Mouse (Mus musculus): ENCODE results near the gene Unc45b.
"Not testable (repeated sequence)": the region's sequence is repeated elsewhere in the genome, so short reads cannot be mapped to it uniquely, and the experiment has no call there.

The Unc45b gene

DNA sequence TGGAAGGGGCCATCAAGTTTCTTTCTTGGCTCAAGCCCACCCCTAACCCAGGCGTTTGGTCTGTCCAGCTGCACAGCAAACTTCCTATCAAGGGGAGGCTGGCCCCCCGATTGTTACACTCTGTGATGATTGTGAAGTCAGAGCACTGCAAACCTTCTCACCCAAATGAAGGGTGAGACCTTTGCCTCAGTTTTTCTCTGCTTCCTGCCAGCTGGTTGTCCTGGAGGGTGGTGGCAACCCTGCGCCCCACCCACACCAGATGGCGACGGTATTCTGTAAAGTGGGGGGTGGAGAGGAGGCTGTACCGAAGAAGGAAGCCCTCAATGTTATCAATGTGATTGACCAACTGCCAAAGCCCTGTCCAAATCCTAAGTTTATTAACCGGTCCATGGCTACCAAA is 18.4 kb upstream of the Unc45b start, which contains the start of gene Fndc8:
Gene Fndc8 (plus strand): TSS at position 189 of the 400 bp plus-strand sequence.
- in situ Hi-C loops (cut with MboI) = loop anchor here (25.0 kb wide), 2 partner anchors 280 to 655 kb away; no protein-coding TSS in a partner anchor

DNA sequence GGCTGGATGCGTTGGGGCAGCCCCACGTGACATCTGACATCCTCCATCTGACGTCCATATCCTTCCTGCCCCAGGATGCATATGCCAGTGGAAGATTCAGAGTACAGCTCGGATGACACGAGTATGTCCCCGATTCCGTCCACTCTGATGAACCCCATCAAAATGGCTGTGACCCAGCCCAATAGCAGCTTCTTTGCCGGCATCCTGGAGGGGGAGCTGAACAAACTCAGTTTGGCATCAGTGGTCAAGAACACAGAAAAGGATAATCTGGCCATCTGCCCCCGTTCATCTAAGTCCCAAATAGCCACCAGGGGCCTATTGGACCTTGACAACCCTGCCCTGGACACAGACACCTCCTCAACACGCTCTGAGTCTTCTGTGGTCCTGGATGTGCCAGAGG is 12.9 kb upstream of the Unc45b start:
- in situ Hi-C loops (cut with MboI) = loop anchor here (25.0 kb wide), 2 partner anchors 285 to 660 kb away; no protein-coding TSS in a partner anchor

DNA sequence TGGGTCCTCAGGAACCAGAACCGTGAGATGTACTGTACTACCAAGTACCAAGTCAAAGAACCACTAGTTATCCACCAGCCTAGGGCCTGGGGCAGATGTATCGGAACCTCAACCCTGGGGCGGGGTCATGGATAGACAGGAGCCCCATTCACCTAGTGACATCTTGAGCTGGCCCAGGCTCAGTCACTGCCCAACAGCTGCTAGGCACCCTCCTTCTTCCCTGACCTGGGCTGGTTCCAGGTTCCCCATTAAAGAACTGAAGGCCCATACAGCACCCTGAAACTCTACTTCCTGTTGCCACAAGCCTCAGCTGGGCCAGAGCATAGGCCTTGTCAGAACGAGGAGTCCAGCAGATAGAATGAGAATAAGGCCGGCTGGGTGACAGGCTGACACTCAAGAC is 10.6 kb upstream of the Unc45b start:
- in situ Hi-C loops (cut with MboI) = loop anchor here (25.0 kb wide), 3 partner anchors 287 to 662 kb away; partner anchors contain the start of genes Slfn3 and Slfn4

DNA sequence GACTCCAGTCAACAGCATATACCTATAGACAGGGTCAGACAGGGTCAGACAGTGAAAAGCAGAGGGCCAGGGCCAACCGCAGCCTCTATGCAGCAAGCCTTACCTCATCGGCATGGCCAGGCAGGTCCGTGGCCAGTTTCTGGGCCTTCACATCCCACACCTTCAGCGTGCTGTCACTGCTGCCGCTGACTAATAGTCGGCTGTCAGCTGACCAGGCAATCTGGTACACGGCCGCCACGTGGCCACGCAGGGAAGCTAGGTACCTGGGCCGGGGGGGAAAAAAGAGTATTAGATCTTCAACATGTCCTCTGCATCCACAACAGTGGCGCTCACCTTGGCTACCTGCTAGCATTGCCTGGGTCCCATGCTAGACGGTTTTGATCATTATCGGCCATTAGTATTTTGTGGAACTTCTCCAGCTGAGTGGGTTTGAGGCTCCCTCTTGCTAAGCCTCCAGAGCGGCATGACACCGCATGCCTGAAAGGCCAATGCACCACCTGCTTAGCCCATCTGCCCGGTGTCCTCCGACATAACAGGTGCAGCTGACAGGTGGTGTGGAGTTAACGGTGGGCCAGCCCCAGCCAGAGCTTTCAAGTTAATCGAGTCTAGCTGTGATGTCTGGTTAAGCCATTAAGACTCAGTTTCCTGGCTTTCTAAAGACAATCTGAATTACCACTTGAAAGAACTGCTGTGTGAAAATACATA is 8.6 kb upstream of the Unc45b start:
- in situ Hi-C loops (cut with MboI) = loop anchor here (25.0 kb wide), 1 partner anchor 286 kb away; the partner anchor contains the start of genes Slfn3 and Slfn4

DNA sequence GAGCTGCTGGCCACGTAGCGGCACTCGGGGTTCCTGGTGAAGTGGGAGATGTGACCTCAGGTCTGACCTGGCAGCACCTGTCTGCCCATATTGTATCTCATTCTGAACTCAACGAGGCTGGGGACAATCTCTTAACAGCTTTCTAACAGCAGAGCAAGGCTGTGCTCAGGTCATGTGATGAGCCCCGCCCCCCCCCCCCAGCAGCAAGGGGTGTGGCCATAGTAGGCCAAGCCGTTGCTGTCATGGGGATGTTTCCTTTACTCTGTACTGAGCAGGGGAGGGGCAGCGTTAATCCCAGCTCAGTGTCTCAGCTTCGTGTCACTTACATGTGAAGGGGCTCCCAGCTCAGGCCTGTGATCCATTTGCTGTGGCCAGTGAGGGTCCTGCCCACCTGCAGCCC is 5.4 kb upstream of the Unc45b start:
- in situ Hi-C loops (cut with MboI) = loop anchor here (25.0 kb wide), 1 partner anchor 282 kb away; the partner anchor contains the start of genes Slfn3 and Slfn4

DNA sequence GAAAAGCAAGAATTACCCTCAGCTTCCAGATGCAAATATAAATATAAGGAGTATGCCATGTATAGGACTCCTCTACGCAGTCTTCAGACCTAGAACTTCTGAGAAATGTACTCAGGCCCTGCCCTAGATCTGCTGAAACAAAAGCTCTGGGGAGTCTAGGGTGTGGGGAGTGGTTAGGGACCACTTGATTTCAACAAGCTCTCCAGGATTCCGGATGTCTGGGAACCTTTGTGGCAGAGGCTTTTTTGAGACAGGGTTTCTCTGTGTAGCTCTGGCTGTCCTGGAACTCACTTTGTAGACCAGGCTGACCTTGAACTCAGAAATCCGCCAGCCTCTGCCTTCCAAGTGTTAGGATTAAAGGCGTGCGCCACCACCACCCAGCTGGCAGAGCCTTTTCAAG is 4.5 kb upstream of the Unc45b start:
- in situ Hi-C loops (cut with MboI) = loop anchor here (25.0 kb wide), 1 partner anchor 281 kb away; the partner anchor contains the start of genes Slfn3 and Slfn4

DNA sequence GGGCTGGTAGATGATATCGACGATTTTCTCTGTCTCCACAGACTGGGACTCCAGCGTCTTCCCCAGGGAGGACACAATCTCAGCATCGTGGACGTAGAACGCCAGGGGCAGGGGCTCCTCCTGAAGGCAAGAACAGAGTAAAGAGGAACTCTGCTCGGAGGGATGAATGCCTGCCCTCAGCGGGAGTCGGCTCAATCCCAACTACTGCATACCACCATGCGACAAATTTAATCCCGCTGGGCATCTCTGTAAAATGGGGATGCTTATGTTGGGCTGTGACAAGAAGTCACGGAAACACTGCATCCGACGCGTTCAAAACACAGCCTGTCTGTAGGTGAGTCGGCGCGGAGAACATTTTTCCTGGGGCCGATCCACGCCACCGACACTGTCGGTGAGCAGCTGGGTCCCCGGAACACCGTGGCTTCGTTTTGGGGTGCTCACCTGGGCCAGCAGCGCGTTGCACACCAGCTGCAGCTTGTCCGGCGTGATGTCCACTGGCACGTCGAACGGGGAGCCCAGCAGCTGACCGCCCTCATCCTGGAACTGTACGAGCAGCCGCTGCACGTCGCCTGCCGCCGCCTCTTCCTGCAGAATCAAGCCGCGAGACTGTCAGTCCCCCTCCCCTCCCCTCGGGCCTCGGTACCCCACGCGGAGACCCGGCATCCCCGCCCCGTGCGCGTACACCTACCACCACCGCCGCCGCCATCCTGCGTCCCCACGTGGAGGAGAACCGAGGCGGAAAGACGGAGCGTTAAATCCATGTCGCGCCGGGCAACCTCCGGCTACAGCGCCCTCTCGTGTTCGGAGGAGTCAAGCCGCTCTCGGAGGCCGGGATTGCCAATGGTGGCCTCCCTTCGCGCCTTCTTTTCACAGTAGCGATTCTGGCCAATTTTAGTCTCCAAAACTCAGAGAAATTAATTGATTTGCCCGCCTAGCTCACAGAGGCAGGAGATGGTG is 2.4 kb upstream of the Unc45b start, which contains the start of gene Nle1:
Gene Nle1 (minus strand): TSS at position 761 of the 957 bp plus-strand sequence.
- in situ Hi-C loops (cut with MboI) = loop anchor here (25.0 kb wide), 1 partner anchor 279 kb away; the partner anchor contains the start of genes Slfn3 and Slfn4

DNA sequence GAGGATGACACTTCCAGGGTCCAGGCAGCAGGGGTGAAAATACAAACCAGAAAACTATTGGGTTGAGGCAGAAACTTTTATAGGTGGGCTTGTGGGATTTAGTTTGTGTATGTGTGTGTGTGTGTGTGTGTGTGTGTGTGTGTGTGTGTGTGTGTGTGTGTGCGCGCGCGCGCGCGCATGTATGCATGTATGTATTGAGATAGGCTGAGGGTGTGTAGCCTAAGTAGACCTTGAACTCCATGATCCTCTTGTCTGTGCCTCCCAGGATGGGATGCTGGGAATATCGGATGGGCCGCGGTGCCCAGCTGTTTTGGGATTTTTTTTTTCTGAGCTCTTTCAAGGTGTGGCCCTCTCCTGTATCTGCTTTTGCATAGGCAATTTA is 1.8 kb upstream of the Unc45b start:
- in situ Hi-C loops (cut with MboI) = loop anchor here (25.0 kb wide), 1 partner anchor 279 kb away; the partner anchor contains the start of genes Slfn3 and Slfn4

DNA sequence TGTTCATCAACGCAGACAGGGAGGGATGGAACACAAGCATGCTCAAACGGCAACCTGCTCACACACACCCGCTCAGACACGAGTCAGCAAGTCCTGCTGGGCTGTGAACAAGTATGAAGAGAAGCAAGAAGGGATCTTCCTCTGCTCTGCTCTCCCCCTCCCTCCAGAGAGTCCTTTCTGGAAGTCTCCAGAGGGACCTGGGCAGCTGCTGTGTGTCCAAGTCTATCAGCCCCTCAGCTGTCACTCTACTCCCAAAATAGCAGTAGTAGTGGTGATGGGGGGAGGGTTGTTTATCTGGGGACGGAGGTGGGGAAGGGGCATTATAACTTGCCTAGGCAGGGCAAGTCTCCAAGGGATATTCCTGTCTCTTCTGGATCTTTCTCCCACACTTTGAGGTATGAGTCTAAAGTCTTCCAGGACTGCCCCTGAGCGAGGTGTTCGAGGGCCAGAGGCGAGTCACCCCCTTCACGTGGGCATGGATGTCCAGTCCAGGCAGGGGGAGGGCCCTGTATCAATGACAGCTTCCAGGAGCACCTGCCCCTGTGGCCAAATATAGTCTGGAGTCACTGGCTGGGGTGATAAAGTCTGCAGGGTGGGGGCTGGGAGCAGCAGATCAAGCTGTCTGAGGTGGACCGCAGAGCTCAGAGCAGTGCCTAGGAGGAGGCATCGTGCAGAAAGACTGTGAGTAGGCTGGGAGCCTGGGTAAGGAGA is 484 bp downstream of the Unc45b start:
- in situ Hi-C loops (cut with MboI) = loop anchor here (25.0 kb wide), 1 partner anchor 276 kb away; the partner anchor contains the start of genes Slfn3 and Slfn4

DNA sequence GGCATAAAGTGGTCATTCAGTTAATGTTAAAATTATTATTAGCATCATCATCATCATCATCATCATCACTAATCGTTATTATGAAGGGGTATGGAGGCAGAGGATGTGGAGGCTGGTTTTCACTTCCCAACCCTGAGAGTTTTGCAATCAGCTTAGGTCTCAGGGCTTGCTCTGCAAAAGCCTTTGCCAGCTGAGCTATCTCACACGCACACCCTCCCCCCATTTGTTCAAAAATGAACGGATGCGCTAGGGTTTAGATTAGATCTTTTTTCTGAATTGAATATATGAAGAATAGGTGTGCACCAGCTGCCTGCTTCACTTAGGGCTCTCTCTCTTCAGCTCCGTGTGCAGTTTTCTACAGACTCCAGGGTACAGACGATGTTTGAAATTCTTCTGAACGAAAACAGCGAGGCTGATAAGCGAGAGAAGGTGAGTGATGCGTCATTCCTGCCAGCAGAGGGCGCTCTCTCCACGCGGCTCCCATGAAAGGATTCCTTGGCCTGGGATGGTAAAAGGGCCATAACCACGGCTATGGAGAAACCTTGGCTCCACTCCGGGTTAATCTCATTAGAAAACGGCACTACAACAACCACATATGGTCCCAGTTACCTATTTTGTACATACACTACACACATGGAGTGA is 4.5 kb downstream of the Unc45b start:
- in situ Hi-C loops (cut with MboI) = loop anchor here (5.0 to 25.0 kb wide), 2 partner anchors 47 to 272 kb away; partner anchors contain the start of genes Slfn3 and Slfn4

DNA sequence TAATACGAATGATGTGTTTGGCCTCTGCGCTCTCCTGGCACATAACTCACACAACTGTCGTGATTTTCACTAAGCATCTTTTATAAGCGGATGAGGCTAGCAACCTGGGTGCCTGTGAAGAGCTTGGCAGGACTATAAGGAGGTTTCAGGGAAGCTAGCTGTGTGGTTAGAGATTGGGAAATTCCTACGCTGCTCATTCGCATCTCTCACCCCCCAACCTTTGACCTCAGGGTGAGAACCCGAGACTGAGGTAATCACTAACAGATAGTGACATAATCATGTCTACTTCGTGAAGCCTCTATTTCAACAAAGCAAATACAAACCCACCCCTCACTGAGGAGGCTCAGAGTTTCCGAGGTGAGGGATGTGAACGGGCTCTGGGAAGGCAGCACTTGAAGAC is 10.4 kb downstream of the Unc45b start:
- in situ Hi-C loops (cut with MboI) = loop anchor here (25.0 kb wide), 1 partner anchor 267 kb away; the partner anchor contains the start of genes Slfn3 and Slfn4

DNA sequence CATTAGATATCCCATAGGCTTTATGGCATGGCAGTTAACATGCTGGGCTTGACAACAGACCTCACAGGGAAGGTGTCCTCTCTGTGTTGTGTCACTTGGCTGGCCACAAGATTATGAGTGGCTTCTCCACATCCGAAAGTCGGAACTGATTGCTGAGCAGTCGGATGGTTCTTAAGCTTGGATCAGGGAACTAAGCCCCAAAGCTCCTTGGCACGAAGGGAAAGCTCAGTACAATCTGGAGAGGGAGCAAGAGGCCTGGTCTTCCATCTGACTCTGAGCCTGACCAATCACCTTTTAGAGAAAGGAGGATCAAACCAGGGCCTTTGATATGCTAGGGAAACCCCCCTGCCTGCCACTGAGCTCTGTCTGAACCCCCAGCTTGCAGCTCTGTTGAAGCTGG is 11.3 kb downstream of the Unc45b start:
- in situ Hi-C loops (cut with MboI) = loop anchor here (25.0 kb wide), 1 partner anchor 266 kb away; the partner anchor contains the start of genes Slfn3 and Slfn4

DNA sequence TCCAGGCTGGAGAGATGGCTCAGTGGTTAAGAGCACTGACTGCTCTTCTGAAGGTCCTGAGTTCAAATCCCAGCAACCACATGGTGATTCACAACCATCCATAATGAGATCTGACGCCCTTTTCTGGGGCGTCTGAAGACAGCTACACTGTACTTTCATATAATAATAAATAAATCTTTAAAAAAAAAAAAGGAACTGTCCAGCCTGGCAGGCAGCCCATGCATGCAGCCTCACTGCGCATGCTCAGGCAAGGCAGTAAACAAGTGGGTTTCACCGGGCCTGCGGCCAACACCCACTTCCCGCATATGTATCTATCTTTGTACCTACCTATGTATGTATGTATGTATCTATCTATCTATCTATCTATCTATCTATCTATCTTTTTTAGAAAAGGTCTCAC is 13.6 kb downstream of the Unc45b start:
- in situ Hi-C loops (cut with MboI) = loop anchor here (25.0 kb wide), 1 partner anchor 263 kb away; the partner anchor contains the start of genes Slfn3 and Slfn4

DNA sequence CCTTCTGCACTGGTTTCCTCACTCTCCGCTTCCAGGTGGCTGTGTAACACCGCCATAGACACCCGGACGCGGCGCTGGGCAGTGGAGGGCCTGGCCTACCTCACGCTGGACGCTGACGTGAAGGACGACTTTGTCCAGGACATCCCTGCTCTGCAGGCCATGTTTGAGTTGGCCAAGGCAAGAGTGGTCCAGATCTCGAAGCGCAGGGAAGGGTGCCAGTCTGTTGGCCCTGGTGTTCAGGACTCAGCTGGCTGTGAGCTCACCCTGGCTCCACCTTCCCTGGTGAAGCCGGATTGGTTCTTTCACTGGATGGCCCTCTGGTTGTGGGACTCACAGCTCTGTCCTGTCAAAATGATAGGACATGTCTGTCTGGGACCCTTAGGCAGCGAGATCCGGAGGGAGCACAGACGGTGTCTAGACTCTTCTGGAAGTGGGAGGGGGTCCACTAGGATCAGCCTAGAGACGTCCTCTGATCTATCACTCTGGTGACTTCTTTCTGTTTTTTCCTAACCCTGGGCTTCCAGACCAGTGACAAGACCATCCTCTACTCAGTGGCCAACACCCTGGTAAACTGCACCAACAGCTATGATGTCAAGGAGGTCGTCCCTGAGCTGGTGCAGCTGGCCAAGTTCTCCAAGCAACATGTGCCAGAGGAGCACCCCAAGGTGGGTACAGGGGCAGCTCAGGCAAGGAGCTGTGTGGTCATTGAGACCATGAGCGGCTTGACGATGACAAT is 18.7 kb downstream of the Unc45b start:
- in situ Hi-C loops (cut with MboI) = no loop called here

DNA sequence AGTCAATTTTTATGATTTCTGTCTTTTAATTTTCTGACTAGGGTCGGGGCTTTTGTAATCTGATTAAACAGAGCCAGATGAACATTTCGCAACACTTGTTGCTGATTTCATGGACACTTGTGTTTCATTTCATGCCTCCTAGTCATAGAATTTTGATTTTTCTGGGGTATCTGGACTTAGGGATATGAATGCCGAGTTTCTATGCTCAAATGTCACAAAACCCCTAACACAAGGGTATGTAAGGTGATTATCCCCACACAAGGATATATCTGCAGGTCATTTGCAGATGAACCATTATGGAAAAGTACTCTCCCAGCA is 19.2 kb downstream of the Unc45b start:
- in situ Hi-C loops (cut with MboI) = no loop called here

DNA sequence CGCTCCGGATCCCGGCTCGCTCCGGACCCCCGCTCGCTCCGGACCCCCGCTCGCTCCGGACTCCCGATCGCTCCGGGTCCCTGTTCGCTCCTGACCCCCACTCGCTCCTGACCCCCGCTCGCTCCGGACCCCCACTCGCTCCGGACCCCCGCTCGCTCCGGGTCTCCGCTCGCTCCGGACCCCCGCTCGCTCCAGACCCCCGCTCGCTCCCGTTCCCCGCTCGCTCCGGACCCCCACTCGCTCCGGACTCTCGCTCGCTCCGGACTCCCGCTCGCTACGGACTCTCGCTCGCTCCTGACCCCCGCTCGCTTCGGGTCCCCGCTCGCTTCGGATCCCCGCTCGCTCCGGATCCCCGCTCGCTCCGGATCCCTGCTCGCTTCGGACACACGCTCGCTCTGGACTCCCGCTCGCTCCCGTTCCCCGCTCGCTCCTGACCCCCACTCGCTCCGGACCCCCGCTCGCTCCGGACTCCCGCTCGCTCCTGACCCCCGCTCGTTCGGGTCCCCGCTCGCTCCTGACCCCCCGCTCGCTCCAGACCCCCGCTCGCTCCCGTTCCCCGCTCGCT is 20.1 kb downstream of the Unc45b start:
- in situ Hi-C loops (cut with MboI) = not testable (repeated sequence)

DNA sequence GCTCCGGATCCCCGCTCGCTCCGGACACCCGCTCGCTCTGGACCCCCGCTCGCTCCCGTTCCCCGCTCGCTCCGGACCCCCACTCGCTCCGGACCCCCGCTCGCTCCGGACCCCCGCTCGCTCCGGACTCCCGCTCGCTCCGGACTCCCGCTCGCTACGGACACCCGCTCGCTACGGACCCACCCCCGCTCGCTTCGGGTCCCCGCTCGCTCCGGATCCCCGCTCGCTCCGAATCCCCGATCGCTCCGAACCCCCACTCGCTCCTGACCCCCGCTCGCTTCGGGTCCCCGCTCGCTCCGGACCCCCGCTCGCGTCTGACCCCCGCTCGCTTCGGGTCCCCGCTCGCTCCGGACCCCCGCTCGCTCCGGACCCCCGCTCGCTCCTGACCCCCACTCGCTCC is 20.8 kb downstream of the Unc45b start:
- in situ Hi-C loops (cut with MboI) = not testable (repeated sequence)

DNA sequence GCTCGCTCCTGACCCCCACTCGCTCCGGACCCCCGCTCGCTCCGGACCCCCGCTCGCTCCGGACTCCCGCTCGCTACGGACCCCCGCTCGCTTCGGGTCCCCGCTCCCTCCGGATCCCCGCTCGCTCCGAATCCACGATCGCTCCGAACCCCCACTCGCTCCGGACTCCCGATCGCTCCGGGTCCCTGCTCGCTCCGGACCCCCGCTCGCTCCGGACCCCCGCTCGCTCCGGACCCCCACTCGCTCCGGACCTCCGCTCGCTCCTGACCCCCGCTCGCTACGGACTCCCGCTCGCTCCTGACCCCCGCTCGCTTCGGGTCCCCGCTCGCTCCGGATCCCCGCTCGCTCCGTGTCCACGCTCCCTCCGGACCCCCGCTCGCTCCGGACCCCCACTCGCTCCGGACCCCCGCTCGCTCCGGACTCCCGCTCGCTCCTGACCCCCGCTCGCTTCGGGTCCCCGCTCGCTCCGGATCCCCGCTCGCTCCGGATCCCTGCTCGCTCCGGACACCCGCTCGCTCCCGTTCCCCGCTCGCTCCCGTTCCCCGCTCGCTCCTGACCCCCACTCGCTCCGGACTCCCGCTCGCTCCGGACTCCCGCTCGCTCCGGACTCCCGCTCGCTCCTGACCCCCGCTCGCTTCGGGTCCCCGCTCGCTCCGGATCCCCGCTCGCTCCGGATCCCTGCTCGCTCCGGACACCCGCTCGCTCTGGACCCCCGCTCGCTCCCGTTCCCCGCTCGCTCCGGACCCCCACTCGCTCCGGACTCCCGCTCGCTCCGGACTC is 21.5 kb downstream of the Unc45b start:
- in situ Hi-C loops (cut with MboI) = not testable (repeated sequence)

DNA sequence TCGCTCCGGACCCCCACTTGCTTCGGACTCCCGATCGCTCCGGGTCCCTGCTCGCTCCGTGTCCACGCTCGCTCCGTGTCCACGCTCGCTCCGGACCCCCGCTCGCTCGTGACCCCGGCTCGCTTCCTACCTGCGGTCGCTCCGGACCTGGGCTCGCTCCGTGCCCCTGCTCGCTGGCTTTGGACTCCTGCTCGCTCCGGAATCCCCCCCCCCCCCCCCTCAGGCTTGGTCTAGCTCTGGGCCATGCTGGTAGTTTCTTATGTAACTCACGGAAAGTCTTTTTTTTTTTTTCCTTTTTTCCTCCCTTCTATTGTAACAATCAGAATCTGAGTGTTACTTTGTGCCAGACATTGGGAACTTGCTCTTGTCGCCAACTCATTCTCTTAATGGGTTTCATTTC is 22.8 kb downstream of the Unc45b start:
- in situ Hi-C loops (cut with MboI) = no loop called here
